Mouse (Mus musculus): ENCODE measurements around the gene Grin2b.

GRCm38 (mm10) chr6:135932924-135933323, 240.4 kb downstream of the Grin2b start:
- TF ChIP-seq POLR2A (IDR thresholded peaks at IDR 0.05; ENCODE audit: extremely low read depth, insufficient read depth, low read length) = no peak
- TF ChIP-seq CTCF (IDR thresholded peaks at IDR 0.05; ENCODE audit: low read depth, low read length) = no peak
